Comparison of ENCODE assay signal across 17 mouse cellular contexts in the genomic region with DNA sequence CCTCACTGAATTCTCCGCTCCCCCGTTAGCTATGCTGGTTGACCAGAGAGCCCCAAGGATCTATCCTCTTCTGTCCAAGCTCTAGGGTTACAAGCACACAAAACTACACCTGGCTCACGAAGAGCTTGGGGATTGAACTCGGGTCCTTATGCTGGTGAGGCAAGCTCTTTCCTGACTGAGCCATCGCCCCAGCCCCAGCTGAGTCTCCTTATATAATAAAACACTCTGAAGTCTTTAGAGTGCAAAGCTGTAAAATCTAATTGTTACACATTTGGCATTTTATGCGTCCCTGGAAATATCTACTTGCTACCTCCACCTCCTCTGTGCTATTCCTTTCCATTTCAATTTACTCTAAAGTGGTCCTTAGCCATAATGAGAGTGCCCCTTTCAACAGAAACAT.
"Had no signal": no experiment of that assay in that cellular context is flagged by ENCODE, and none has a peak within 500 bp of the region (broad histone marks: within the 10 kb centered on the region; RNA-seq: fewer than 3 reads in every experiment).

No protein-coding gene starts in this region.

- H3K4me2 ChIP-seq: lung, embryonic 14.5 days; midbrain, embryonic 13.5 days; neural tube, embryonic 12.5 days; stomach, embryonic 15.5 days had no signal

- H3K4me3 ChIP-seq: midbrain, embryonic 10.5 days; midbrain, embryonic 13.5 days; myocyte; neural tube, embryonic 12.5 days; stomach, embryonic 15.5 days had no signal

- H3K4me1 ChIP-seq: stomach, embryonic 15.5 days had no signal

- H3K36me3 ChIP-seq: midbrain, embryonic 10.5 days; midbrain, embryonic 13.5 days; neural tube, embryonic 12.5 days; stomach, embryonic 15.5 days had no signal

- DNase-seq: lung, adult 18-20 months; lung, embryonic 14.5 days; lung, postnatal 10 days; lung, postnatal 4 days; right cerebral cortex, adult 18-20 months; right cerebral cortex, postnatal 14 days; thymus, adult 2 months; thymus, postnatal 25 days; thymus, postnatal 4 days had no signal

- H3K9ac ChIP-seq: liver, embryonic 14.5 days; lung, embryonic 14.5 days; midbrain, embryonic 13.5 days; neural tube, embryonic 12.5 days; stomach, embryonic 15.5 days had no signal

- ATAC-seq: midbrain, embryonic 13.5 days; midbrain, embryonic 16.5 days had no signal

- H3K27me3 ChIP-seq: midbrain, embryonic 13.5 days; neural tube, embryonic 12.5 days; stomach, embryonic 15.5 days had no signal

- H3K9me3 ChIP-seq: midbrain, embryonic 10.5 days; midbrain, embryonic 13.5 days; neural tube, embryonic 12.5 days; stomach, embryonic 15.5 days had no signal

- H3K27ac ChIP-seq: liver, embryonic 14.5 days; midbrain, embryonic 10.5 days; midbrain, embryonic 13.5 days; neural tube, embryonic 12.5 days; stomach, embryonic 15.5 days; stomach, postnatal 0 days had no signal
